In the genomic region with DNA sequence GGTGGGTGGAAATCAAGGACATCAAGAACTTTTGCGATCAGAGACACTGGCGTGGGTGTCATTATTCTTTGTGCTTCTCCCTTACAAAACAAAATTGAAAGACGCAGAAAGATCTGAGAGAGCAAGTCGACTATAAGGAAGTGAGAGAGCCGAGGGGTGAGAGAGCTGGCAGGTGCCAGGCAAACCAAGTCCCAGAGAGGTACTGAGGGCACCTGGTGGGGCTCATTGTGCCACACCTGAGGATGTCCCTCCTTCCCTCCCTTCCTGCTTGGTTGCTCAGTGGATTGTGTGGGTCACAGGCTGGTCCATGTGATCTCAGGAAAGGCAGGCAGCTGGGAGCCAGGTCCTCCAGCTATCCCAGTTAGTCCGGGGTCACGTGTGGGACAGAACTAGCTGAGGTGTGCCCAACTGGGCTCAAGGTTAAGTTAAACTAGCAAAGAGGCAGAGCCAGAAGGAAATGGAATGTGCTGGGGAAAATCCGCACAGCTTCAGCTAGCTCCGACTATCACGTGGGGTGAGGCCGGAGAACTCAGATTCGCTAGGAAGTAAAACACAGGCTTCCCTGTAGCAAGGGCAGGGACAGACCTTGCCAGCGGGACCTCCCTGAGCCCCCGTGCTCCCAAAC, we compare ENCODE assay signal across 10 mouse cellular contexts. TPM values are rescaled to one million over a fixed set of nuclear protein-coding genes. Genes with fewer than 3 reads are reported as not detected.
DNase-seq lines count a peak whose midpoint lies in the region; ATAC-seq and TF ChIP-seq lines count a peak whose summit lies in the region.
"Had no signal": no experiment of that assay in that cellular context is flagged by ENCODE, and none has a peak within 500 bp of the region (broad histone marks: within the 10 kb centered on the region; RNA-seq: fewer than 3 reads in every experiment).

No protein-coding gene starts in this region.

- WGBS in hindbrain, postnatal 0 days: 41% methylated on average over 14 of the region's 14 CpGs
- 46% methylated on average over 14 of the region's 14 CpGs for WGBS in hindbrain, embryonic 12.5 days
- 41% methylated on average over 14 of the region's 14 CpGs for WGBS in forebrain, postnatal 0 days

- TF ChIP-seq CTCF in hindbrain, postnatal 0 days (IDR thresholded peaks at IDR 0.05; ENCODE audit: low read depth): no peak
- no peak for TF ChIP-seq CTCF in forebrain, postnatal 0 days (IDR thresholded peaks at IDR 0.05; ENCODE audit: low read depth)

- H3K9ac ChIP-seq in hindbrain, postnatal 0 days (replicated peaks; ENCODE audit: low read length): 0 out of 2 replicates have a peak overlapping the region, but pooled peaks have one; percentile 26
- no peak overlapping the region for H3K9ac ChIP-seq in hindbrain, embryonic 12.5 days
- no peak overlapping the region for H3K9ac ChIP-seq in forebrain, postnatal 0 days
- H3K9ac ChIP-seq: liver, embryonic 13.5 days had no signal

- intact Hi-C loops in heart, postnatal 36 days (cut with DNase I): no loop called here

- H3K27ac ChIP-seq in hindbrain, postnatal 0 days: no peak overlapping the region
- no peak overlapping the region for H3K27ac ChIP-seq in hindbrain, embryonic 12.5 days
- H3K27ac ChIP-seq in forebrain, postnatal 0 days (ENCODE audit: low read depth, low read length): no peak overlapping the region
- H3K27ac ChIP-seq: liver, embryonic 13.5 days had no signal

- no peak for ATAC-seq in hindbrain, postnatal 0 days
- ATAC-seq in hindbrain, embryonic 12.5 days (ENCODE audit: low FRiP score): no peak
- ATAC-seq in forebrain, postnatal 0 days: no peak
- ATAC-seq: Patski had no signal

- peak overlapping the region; percentile 24 for H3K4me2 ChIP-seq in hindbrain, postnatal 0 days (ENCODE audit: low read depth, low read length)
- no peak overlapping the region; the same call in 1 of the 2 replicates for H3K4me2 ChIP-seq in hindbrain, embryonic 12.5 days (replicated peaks)
- H3K4me2 ChIP-seq in forebrain, postnatal 0 days (ENCODE audit: low read depth): no peak overlapping the region
- H3K4me2 ChIP-seq: liver, embryonic 13.5 days had no signal

- no peaks in the 10 kb centered on the region for H3K36me3 ChIP-seq in hindbrain, postnatal 0 days (ENCODE audit: insufficient read depth, low read length)
- no peaks in the 10 kb centered on the region for H3K36me3 ChIP-seq in hindbrain, embryonic 12.5 days
- no peaks in the 10 kb centered on the region for H3K36me3 ChIP-seq in forebrain, postnatal 0 days (ENCODE audit: insufficient read depth)
- H3K36me3 ChIP-seq: liver, embryonic 13.5 days had no signal

- H3K4me3 ChIP-seq in hindbrain, postnatal 0 days (ENCODE audit: low read length): no peak overlapping the region
- no peak overlapping the region for H3K4me3 ChIP-seq in hindbrain, embryonic 12.5 days
- no peak overlapping the region for H3K4me3 ChIP-seq in forebrain, postnatal 0 days (ENCODE audit: low read depth, low read length)
- H3K4me3 ChIP-seq: liver, embryonic 13.5 days had no signal

- no peaks in the 10 kb centered on the region for H3K4me1 ChIP-seq in hindbrain, postnatal 0 days (ENCODE audit: insufficient read depth, low read length)
- H3K4me1 ChIP-seq in hindbrain, embryonic 12.5 days: no peaks in the 10 kb centered on the region
- no peaks in the 10 kb centered on the region for H3K4me1 ChIP-seq in forebrain, postnatal 0 days (ENCODE audit: insufficient read depth)
- H3K4me1 ChIP-seq: liver, embryonic 13.5 days had no signal

- H3K27me3 ChIP-seq in hindbrain, postnatal 0 days (ENCODE audit: insufficient read depth, low read length): no peaks in the 10 kb centered on the region
- H3K27me3 ChIP-seq in hindbrain, embryonic 12.5 days: no peaks in the 10 kb centered on the region
- no peaks in the 10 kb centered on the region for H3K27me3 ChIP-seq in forebrain, postnatal 0 days (ENCODE audit: insufficient read depth, low read length)
- H3K27me3 ChIP-seq: Patski had no signal

- no peaks in the 10 kb centered on the region for H3K9me3 ChIP-seq in hindbrain, postnatal 0 days (ENCODE audit: low read length)
- H3K9me3 ChIP-seq in hindbrain, embryonic 12.5 days (replicated peaks): no peaks in the 10 kb centered on the region
- H3K9me3 ChIP-seq in forebrain, postnatal 0 days (ENCODE audit: low read length): no peaks in the 10 kb centered on the region
- H3K9me3 ChIP-seq: liver, embryonic 13.5 days had no signal

- no peak for DNase-seq in hindbrain, postnatal 0 days (ENCODE audit: low spot score)
- DNase-seq in adrenal gland, postnatal 10 days: peak; percentile 60
- DNase-seq in heart, postnatal 36 days: peak; percentile 14 to 25
- DNase-seq in lung, postnatal 14 days: peak; percentile 3
- no peak for DNase-seq in cerebellum, adult 8-10 months
- no peak for DNase-seq in spleen, postnatal 10 days (ENCODE audit: low spot score in 2 of 2)
- DNase-seq in forebrain, postnatal 0 days: no peak
- DNase-seq: liver, embryonic 13.5 days had no signal

RNA-seq across cellular contexts. Expression of a gene that starts 26.9 kb away (rescaled TPM):
- total RNA-seq in hindbrain, postnatal 0 days (2014; rRNA removed): 2.8 and 5.1 TPM in 2 replicates
- polyA plus RNA-seq in hindbrain, postnatal 0 days (2015; fragmentation: Nextera tagmentation; extraction: Ambion mirVana): 3.1 and 3.4 TPM in 2 replicates
- 0.12 TPM in 1 of 2 replicates, not detected in the other for polyA plus RNA-seq in hindbrain, embryonic 12.5 days (2016; fragmentation: Nextera tagmentation; extraction: Ambion mirVana)
- total RNA-seq in adrenal gland, postnatal 10 days (2021): under 1 TPM; 0.45 to 0.51 TPM
- total RNA-seq in heart, postnatal 36 days (2021): under 1 TPM; 0.16 to 0.19 TPM
- total RNA-seq in forebrain, postnatal 0 days (2014; rRNA removed): 0.29 and 0.31 TPM in 2 replicates
- 0.30 and 0.33 TPM in 2 replicates for polyA plus RNA-seq in forebrain, postnatal 0 days (2015; fragmentation: Nextera tagmentation; extraction: Ambion mirVana)
- polyA plus RNA-seq: liver, embryonic 13.5 days had no signal

RNA-seq across cellular contexts. Expression of a gene that starts 28.7 kb away (rescaled TPM):
- 0.63 TPM in 1 of 2 replicates, not detected in the other for total RNA-seq in hindbrain, postnatal 0 days (2014; rRNA removed)
- polyA plus RNA-seq in hindbrain, postnatal 0 days (2015; fragmentation: Nextera tagmentation; extraction: Ambion mirVana): 0.60 and 0.63 TPM in 2 replicates
- polyA plus RNA-seq in hindbrain, embryonic 12.5 days (2016; fragmentation: Nextera tagmentation; extraction: Ambion mirVana): 0.43 and 0.82 TPM in 2 replicates
- 10 to 100 TPM; 10.5 to 11.1 TPM for total RNA-seq in adrenal gland, postnatal 10 days (2021)
- 1 to 10 TPM; 2.5 to 3.5 TPM for total RNA-seq in heart, postnatal 36 days (2021)
- 1.4 TPM in 2 replicates for total RNA-seq in forebrain, postnatal 0 days (2014; rRNA removed)
- 0.54 and 0.94 TPM in 2 replicates for polyA plus RNA-seq in forebrain, postnatal 0 days (2015; fragmentation: Nextera tagmentation; extraction: Ambion mirVana)

Comparison
In these comparisons a context has a peak if more than half of its experiments do, and no peak if none do; other contexts are left out.
1. DNase-seq: peak in adrenal gland, postnatal 10 days (single experiment), heart, postnatal 36 days (2 of 2) and lung, postnatal 14 days (single experiment); none in hindbrain, postnatal 0 days (single experiment), cerebellum, adult 8-10 months (single experiment), spleen, postnatal 10 days (0 of 2) and forebrain, postnatal 0 days (single experiment).